Mouse (Mus musculus) hindbrain, embryonic 10.5 days (tissue): Measurements from ENCODE around the gene Ntng2. TPM values are rescaled to one million over a fixed set of nuclear protein-coding genes. Genes with fewer than 3 reads are reported as not detected.

Experiments used
- DNase-seq: peaks from one replicate; pipeline ENCODE4 v3.0.0-alpha.2; 2017; ENCODE audit warnings: low spot score
- H3K27ac ChIP-seq: fragments of 300-500 bp; sonication (generic); 2 replicates; pipeline ENCODE4 v1.5.1; 2016; ENCODE audit warnings: mild to moderate bottlenecking, moderate library complexity
- H3K27me3 ChIP-seq: fragments of 300-500 bp; sonication (generic); 2 replicates; pipeline ENCODE4 v1.6.1; 2016; ENCODE audit warnings: mild to moderate bottlenecking; ENCODE audit not compliant: poor library complexity, insufficient read depth, severe bottlenecking
- H3K36me3 ChIP-seq: fragments of 300-500 bp; sonication (generic); 2 replicates; pipeline ENCODE4 v1.6.1; 2016; ENCODE audit warnings: mild to moderate bottlenecking, moderate library complexity
- H3K4me1 ChIP-seq: fragments of 300-500 bp; sonication (generic); replicated peaks from 2 replicates; pipeline ENCODE4 v1.6.1; 2016; ENCODE audit warnings: mild to moderate bottlenecking
- H3K4me3 ChIP-seq: fragments of 300-500 bp; sonication (generic); 2 replicates; pipeline ENCODE4 v1.5.1; 2016; ENCODE audit warnings: mild to moderate bottlenecking, moderate library complexity
- H3K9me3 ChIP-seq: fragments of 300-500 bp; sonication (generic); 2 replicates; pipeline ENCODE4 v1.6.1; 2016; ENCODE audit warnings: mild to moderate bottlenecking, moderate library complexity
- WGBS: fragments of 180-500 bp; shearing (Covaris S2); methylation state at CpG from one replicate; pipeline ENCODE4 v1.1.7; 2016; 5-methylcytosine and 5-hydroxymethylcytosine counted together
- polyA plus RNA-seq: library from polyadenylated mRNA; unstranded; fragments of >200 nt; fragmentation: Nextera tagmentation; extraction: Ambion mirVana; gene quantifications from 2 replicates; pipeline ENCODE4 v1.2.1, GENCODE M21; 2016

Ntng2 gene
- polyA plus RNA-seq, 1 experiment from 2014 or later, result 1.4 TPM

DNA sequence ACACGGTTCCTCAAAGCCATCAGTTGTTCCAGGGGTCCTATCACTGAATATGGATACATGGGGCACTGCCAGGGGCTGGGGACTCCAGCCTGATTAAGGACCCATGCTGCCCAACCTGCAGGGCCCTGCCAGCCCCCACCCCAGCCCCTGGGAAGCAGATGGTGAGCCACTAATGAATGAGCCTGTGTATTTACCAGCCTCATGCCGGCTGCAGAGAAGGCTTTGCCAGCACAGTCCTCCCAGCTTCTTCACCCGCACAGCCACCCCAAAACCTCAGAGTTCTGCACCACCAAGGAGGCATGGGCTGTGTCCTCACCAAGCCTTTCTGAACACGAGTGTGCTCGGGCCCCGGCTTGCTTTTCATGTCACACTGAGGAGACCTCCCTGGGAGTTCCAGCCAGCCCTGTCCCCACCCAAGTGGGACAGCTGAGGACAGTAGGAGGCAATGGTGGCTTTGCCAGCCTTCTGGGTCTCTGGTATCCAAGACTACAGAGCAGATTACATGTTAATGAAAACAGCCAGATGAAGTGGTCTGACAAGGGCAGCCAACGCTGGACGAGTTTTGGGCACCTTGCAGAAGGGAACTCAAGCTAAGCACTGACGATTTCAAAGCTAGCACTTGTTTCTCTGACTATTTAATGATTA lies 22.5 kb downstream of the Ntng2 start:
- Histone ChIP-seq H3K27ac (no peak overlapping the region), H3K4me3 (no peak overlapping the region), H3K27me3 (no peaks in the 10 kb centered on the region), H3K36me3 (no peaks in the 10 kb centered on the region), H3K4me1 (peaks cover 6% of the 10 kb centered on the region; the same call in 1 of the 2 replicates), H3K9me3 (no peaks in the 10 kb centered on the region)
- WGBS, result 78% methylated on average over 9 of the region's 9 CpGs
- DNase-seq, result no peak

DNA sequence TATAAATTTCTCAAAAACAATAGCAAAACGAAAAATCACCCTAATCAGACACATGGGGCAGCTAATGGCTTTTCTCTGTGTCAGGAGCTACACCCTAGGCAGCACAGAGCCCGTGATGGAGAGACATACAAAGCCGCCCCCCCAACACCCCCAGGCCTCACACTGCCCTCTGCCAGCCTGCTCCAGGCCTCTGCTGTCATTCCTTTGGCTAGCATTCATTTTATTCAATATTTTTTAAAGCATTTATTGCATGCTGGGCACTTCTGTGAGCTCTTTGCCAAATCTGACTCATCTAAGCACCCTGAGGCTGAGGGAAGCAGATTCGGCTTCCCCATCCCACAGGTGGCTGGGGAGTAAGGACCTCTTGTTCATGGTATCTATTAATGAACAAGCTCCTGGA lies 26.1 kb downstream of the Ntng2 start:
- DNase-seq, result no peak
- WGBS, result 77% methylated on average over 4 of the region's 4 CpGs

DNA sequence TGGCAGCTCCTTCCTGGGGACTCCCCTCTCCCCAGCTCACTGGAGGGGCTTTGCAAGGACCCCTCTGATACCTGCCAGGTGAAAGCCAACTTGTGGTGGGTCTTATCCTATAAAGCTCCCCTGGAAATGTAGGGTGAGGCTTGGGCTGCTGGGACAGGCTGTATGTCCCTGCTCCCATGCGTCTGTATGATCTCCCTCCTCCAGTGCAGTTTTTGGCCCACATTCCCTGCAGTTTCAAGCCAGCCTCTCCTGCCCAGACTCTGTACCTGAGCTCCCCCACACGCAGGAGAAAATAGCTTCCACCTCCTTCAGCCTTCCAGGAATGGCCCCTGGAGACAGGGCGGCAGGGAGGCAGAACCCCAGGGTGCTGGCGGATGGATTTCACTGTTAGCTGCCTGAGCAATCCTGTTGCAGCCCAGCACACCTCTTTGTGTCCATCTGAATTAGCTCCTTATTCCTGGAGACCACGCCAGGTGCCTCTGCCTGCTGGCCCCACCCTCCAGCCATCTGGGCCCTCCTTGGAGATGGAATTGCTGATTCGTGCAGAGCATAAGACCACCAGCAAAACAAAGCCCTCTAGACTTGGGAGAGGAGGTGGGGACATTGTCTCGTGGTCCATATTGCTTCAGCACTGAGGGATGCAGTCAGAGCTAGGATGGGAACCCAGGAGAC lies 29.1 kb downstream of the Ntng2 start:
- Histone ChIP-seq H3K9me3 (no peaks in the 10 kb centered on the region), H3K36me3 (no peaks in the 10 kb centered on the region), H3K27ac (peak overlapping the region; percentile 23), H3K27me3 (0 out of 2 replicates have a peak, but pooled peaks cover 3% of the 10 kb centered on the region), H3K4me1 (peaks cover 25% of the 10 kb centered on the region), H3K4me3 (no peak overlapping the region)
- no peak for DNase-seq
- 45% methylated on average over 7 of the region's 7 CpGs for WGBS

More for the DNA sequence above, 26.1 kb downstream of the Ntng2 start:
- Histone ChIP-seq H3K27ac (no peak overlapping the region), H3K4me3 (no peak overlapping the region), H3K4me1 (peaks cover 19% of the 10 kb centered on the region), H3K9me3 (no peaks in the 10 kb centered on the region), H3K27me3 (0 out of 2 replicates have a peak, but pooled peaks cover 3% of the 10 kb centered on the region), H3K36me3 (no peaks in the 10 kb centered on the region)

DNA sequence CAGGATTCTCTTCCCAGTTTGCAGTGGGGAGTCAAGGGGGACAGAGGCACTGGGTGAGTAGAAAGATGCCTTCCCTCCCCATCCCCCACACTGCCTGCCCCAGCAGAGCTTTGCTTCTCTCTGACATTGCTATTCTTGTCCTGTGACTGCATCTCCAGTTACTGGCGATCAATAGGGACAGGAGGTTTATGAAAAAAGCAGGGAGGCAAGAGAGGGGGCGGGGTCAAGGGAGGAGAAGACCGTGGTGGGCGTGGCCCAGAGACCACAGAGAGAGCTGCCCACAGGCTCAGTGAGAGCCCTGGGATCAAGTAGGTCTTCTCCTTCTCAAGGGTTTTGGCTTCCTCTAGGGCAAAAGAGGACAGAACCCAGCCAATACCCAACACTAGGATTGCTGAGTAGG lies 30.5 kb downstream of the Ntng2 start:
- peak overlapping the region; percentile 66; the same call in 1 of the 2 replicates for H3K27ac ChIP-seq
- peaks cover 30% of the 10 kb centered on the region for H3K4me1 ChIP-seq
- H3K27me3 ChIP-seq, result 0 out of 2 replicates have a peak, but pooled peaks cover 3% of the 10 kb centered on the region
- no peaks in the 10 kb centered on the region for H3K9me3 ChIP-seq
- 4% methylated on average over 4 of the region's 4 CpGs for WGBS
- no peak overlapping the region for H3K4me3 ChIP-seq
- no peaks in the 10 kb centered on the region for H3K36me3 ChIP-seq
- peak; percentile 66 for DNase-seq

DNA sequence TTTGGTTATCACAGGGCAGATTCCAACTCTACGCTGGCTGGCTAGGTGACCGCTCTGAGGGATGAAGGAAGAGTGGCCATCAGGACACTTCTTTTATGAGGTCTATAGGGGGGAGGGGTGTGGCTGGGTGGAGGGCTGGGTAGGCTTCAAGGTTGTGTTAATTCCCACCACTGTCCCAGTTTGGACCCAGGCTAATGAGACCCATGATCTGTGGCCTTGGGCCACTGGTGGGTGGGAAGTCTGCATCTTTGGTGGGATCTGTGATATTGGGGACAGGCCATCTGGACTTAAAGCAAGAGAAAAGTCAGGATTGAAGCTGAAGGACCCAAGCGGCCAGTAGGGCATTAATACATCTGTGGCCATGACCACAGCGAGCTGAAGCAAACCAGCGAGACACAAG lies 34.0 kb downstream of the Ntng2 start:
- WGBS, result 88% methylated on average over 5 of the region's 5 CpGs

DNA sequence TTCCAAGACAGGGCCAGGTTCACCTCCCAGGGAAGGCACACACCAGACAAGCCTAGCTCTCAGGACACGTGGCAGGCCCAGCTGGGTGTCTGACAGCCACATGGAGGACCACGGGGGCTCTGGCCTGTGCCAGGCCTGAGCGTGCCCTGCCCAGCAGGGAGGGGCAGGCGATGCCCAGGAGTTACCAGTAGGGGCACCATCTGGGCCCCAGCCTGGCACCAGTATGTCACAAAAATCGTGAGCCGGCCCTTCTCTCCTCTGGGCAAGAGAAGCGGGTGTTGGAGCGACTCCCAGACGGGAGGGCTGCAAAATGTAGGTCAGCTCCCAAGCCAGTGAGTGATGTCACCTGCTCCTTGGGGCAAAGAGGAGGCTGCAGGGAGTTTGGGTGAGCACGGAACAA lies 34.9 kb downstream of the Ntng2 start:
- Histone ChIP-seq H3K4me1 (peaks cover 29% of the 10 kb centered on the region), H3K27me3 (no peaks in the 10 kb centered on the region), H3K36me3 (no peaks in the 10 kb centered on the region), H3K9me3 (no peaks in the 10 kb centered on the region), H3K4me3 (no peak overlapping the region), H3K27ac (peak overlapping the region; percentile 45; the same call in 1 of the 2 replicates)
- 71% methylated on average over 10 of the region's 10 CpGs for WGBS
- DNase-seq, result no peak

More for the DNA sequence above, 34.0 kb downstream of the Ntng2 start:
- Histone ChIP-seq H3K4me1 (peaks cover 32% of the 10 kb centered on the region), H3K27me3 (0 out of 2 replicates have a peak, but pooled peaks cover 3% of the 10 kb centered on the region), H3K4me3 (no peak overlapping the region), H3K27ac (no peak overlapping the region), H3K36me3 (no peaks in the 10 kb centered on the region), H3K9me3 (no peaks in the 10 kb centered on the region)
- no peak for DNase-seq

DNA sequence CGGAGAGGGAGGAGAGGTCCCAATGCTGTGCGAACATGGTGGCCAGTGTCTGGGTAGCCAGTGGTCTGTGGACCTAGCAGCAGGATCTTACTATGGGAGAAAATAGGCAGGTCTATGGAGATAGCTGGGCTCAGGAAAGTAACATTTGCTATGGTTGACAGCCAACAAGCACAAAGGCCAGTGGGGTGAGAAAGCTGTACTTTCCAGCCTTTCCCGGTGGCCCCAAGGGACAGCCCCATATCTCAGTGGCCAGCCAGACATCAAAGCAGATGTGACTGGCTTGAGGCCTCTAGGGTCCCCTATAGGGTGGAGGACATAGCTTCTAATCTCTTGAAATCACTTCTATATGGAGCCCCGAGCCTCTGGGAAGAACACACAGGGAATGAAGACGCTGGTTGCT lies 35.8 kb downstream of the Ntng2 start:
- no peak overlapping the region for H3K27ac ChIP-seq
- H3K4me3 ChIP-seq, result no peak overlapping the region
- DNase-seq, result no peak
- 90% methylated on average over 5 of the region's 5 CpGs for WGBS
- H3K9me3 ChIP-seq, result no peaks in the 10 kb centered on the region
- H3K4me1 ChIP-seq, result peaks cover 21% of the 10 kb centered on the region
- no peaks in the 10 kb centered on the region for H3K36me3 ChIP-seq
- H3K27me3 ChIP-seq, result no peaks in the 10 kb centered on the region

DNA sequence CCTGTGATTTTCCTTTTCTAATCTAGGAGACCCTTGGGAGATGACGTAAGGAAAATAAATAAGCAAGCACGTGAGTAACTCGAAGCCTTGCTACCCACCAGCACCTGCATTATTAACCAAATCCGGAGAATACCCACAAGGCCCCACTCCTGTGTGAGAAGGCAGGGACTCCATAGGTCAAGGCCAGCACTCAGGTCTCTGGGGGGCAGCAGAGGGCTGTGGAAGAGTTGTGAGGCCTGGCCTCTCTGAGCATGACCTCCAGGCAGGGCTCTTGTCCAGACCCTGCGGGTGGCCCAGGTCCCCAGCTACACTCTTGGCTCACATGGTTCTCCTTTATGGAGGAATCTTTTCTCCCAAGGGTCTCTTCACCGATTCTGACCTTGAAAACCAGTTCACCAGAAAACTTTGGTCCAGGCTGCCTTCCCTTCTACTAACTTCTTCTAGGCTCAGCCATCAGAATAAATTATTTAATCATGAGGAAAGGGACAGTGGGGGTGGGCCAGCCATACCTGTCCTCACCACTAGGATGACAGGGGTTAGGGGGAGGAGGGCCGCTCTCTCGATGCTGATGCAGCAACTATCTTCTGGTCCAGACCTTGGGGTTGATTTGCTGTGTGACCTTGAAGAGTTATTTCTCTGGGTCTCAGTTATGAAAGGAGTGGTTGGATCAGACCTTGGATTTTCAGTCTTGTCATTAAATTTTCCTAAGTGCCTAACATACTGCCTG lies 36.4 kb downstream of the Ntng2 start:
- WGBS, result 60% methylated on average over 8 of the region's 8 CpGs
- Histone ChIP-seq H3K36me3 (no peaks in the 10 kb centered on the region), H3K4me1 (peaks cover 16% of the 10 kb centered on the region; the same call in 1 of the 2 replicates), H3K4me3 (no peak overlapping the region), H3K27me3 (no peaks in the 10 kb centered on the region), H3K9me3 (no peaks in the 10 kb centered on the region), H3K27ac (0 out of 2 replicates have a peak overlapping the region, but pooled peaks have one; percentile 23)
- peak; percentile 45 for DNase-seq

DNA sequence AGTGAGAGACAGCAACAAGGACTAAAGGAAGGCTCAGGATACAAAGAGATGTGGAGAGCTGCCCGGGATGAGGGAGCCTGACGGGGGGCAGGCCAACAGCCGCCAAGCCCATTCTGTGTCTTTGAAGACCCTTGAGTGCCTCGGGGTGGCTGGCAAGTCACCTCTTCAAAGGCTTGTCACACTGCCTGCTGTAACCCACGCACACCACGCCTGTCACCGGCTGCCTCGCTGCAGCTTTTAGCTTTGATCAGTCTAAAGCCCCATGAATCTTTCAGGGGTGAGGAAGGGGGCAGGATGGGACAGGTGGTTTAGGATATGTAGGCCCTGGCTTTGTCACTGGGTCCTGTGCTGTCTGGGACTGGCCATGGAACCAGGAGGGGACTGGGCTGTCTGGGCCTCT lies 46.6 kb downstream of the Ntng2 start:
- DNase-seq, result no peak
- Histone ChIP-seq H3K9me3 (no peaks in the 10 kb centered on the region), H3K4me3 (no peak overlapping the region), H3K27ac (0 out of 2 replicates have a peak overlapping the region, but pooled peaks have one; percentile 41), H3K4me1 (peaks cover 22% of the 10 kb centered on the region), H3K27me3 (no peaks in the 10 kb centered on the region; the same call in 1 of the 2 replicates), H3K36me3 (no peaks in the 10 kb centered on the region)
- 26% methylated on average over 8 of the region's 8 CpGs for WGBS

DNA sequence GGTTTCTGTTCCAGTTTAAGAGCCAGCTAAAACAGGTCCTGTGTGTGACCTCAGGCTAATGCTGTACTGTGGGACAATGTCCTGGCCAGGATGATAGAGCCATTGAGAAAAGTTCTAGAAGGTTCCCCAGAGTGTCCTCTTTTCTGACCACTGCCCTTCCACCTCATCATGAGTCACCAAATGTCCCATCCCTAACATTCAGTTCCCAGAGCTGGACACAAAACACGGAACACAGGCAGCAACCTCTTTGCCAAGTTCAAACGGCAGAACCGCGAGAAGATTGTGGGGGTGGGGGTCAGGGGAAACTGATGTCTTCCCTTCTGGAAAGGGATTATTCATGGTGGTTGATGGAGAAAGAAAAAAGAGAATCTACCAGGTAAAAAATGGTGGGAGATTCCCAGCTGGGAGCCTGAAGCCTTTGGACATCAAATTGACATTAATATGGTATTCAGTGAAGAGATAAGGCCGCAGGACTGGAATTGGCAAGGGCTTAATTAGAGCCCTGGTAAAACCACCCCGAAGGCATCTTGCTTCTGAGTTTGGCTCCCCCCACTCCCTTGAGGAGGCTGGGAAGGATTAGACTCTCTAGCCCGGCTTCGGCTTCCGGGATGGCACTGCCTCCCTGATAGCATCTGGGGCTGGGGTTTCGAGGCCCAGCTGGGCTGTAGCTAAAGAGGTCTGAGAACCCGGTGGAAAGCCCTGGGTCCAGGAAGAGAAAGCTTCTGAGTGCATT lies 51.4 kb downstream of the Ntng2 start:
- no peaks in the 10 kb centered on the region for H3K36me3 ChIP-seq
- DNase-seq, result no peak
- H3K4me3 ChIP-seq, result no peak overlapping the region
- no peaks in the 10 kb centered on the region for H3K9me3 ChIP-seq
- WGBS, result 69% methylated on average over 11 of the region's 11 CpGs
- H3K4me1 ChIP-seq, result peaks cover 29% of the 10 kb centered on the region
- H3K27ac ChIP-seq, result no peak overlapping the region
- H3K27me3 ChIP-seq, result peaks cover 25% of the 10 kb centered on the region

DNA sequence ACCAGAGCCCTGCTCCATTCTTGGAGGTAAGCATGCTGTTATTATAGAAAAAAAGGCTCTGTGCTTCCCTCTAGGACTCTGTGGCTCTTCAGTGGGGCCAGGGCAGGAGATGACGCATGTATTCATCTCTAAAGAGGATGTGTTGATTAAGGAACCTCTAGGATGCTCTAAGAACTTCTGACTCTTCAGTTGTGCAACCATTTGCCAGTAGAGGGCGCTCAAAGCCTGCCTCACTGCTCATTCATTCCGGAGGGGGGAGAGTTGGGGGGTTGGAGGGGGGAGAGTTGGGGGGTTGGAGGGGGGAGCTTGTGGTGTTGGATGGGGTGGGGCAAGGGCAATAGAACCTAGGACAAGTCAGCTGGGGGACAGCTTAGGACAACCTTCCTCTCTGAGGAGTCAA lies 52.9 kb downstream of the Ntng2 start:
- Histone ChIP-seq H3K27me3 (peaks cover 40% of the 10 kb centered on the region), H3K9me3 (no peaks in the 10 kb centered on the region), H3K27ac (no peak overlapping the region), H3K36me3 (no peaks in the 10 kb centered on the region), H3K4me3 (no peak overlapping the region), H3K4me1 (peaks cover 31% of the 10 kb centered on the region)
- 6% methylated on average over 3 of the region's 3 CpGs for WGBS
- peak; percentile 44 for DNase-seq

DNA sequence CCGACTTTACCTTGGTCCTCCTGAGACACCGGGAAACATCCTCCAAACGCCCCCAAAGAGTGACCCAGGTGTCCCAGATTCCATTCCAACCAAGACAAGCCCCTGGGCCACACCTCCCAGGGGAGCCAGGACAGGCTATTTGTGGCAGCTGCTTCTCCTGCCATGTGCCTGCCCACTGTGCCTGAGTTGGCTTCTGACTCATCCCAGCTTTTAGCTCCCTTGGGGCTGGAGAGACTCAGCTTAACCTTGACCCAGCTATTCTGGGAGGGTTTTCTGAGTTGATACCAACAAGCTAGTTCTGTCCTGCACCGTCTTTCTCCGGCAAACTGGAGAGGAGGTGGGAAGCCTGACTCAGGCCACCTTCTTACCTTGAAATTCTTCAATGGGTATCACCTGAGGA lies 54.4 kb downstream of the Ntng2 start:
- Histone ChIP-seq H3K4me3 (no peak overlapping the region), H3K4me1 (peaks cover 43% of the 10 kb centered on the region), H3K9me3 (no peaks in the 10 kb centered on the region), H3K27me3 (peaks cover 49% of the 10 kb centered on the region), H3K27ac (no peak overlapping the region), H3K36me3 (no peaks in the 10 kb centered on the region)
- WGBS, result 83% methylated on average over 5 of the region's 5 CpGs
- no peak for DNase-seq
